Mouse (Mus musculus) gastrocnemius, postnatal 14 days (tissue): ENCODE measurements around the gene Sall1. TPM values are rescaled to one million over a fixed set of nuclear protein-coding genes. Genes with fewer than 3 reads are reported as not detected.

Experiments
- DNase-seq: peaks from one replicate; pipeline ENCODE4 v3.0.0; 2021; ENCODE audit warnings: mixed read lengths
- intact Hi-C: fragments of 180-260 bp; cut with DNase I; formaldehyde crosslinking; loops from one replicate; pipeline ENCODE4 v1.15.1; 2025; ENCODE audit warnings: low total_unique reads
- long read RNA-seq, 2 experiments: library from polyadenylated mRNA; stranded (forward); transcript quantifications; one replicate each; pipeline ENCODE4 v2.0.0; 2021
- total RNA-seq, 2 experiments: library from RNA; stranded (reverse); gene quantifications; 2 replicates each; pipeline ENCODE4 v1.2.3; 2021

Gene Sall1
- under 1 TPM in 1 of 2 experiments, not detected in 1; 0.08 TPM for total RNA-seq
- long read RNA-seq, experiment 1: 0 reads
- long read RNA-seq, experiment 2: 0 reads

DNA sequence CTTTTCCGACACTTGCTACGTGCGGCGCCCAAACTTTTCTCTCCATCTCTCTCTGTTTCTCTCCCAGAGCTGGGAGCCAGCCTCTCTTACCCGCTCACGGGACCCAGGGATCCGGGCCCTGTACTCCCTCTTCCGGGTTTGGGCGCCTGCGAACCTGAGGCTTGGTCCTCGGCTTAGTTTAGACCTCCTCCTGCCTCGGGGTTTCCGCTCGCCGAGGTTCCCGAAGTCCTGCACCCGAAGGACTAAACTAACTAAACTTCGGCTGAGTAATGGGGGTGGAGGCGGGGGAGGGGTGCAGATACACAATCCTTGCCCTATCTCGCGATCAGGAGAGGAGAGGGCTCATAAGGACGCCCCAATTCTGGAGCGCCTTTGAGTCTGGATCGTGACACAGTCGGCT lies at the start of gene Sall1:
Gene Sall1 (minus strand): TSS at position 223 of the 400 bp plus-strand sequence.
- intact Hi-C loops: no loop called here

DNA sequence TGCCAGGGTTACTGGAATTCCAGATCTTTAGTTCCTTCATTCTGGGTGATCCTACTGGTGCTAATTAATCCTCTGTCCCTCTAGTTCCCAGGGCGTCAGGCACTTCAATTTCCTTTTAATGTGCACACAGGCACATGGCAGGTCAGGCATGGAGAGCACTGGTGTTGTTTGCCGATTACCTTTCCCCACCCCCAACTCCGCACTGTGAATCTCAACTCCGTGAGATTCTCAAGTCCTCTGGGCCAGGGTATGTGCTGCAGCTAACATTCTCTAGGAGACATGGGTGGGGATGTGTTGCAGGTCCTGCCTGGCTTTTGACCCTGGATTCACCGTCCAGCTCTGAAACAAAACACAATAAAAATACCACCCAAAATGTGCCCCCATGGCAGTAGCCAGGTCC lies 46.0 kb upstream of the Sall1 start:
- DNase-seq: no peak
- intact Hi-C loops: no loop called here

More for the DNA sequence above, at the start of gene Sall1:
- no peak for DNase-seq

DNA sequence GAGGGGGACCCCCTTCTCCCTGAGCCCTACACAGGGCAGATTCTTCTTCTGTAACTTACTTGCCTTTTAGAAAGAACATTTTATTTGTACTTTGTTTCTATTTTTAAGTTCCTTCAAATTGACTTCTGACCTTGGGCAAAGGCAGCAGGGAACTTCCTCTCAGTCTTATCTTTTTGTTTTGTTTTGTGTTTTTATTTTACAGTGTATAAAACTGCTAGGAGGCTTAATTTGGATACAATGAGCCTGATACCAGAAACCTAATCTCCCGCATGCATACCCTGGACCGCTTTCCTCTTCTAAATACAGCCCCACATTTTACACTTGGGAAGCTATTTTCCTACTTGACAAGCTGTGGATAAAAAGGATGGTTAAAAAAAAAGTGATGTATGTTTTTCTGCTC lies 35.2 kb upstream of the Sall1 start:
- DNase-seq: no peak
- intact Hi-C loops: no loop called here

DNA sequence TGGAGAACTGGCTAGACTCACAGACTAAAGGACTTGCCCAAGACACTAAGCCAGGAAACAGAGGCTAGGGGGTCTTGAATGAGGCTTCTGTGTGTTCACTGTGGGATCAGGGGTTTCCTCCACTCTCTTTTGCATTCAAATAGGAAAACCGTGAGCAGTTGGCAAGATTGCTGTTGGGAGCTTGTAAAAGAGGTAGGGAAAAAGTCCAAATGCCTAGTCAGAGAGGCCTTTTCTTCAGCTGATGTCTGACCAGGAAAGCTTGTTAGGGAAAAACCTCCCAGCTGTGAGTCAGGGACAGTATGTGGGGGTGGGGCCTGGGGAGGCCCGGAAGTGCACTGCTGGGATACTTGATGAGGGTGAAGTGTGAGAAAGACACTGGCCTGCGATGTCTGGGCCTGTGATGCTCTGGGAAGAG lies 29.0 kb upstream of the Sall1 start:
- DNase-seq: no peak
- intact Hi-C loops: no loop called here

DNA sequence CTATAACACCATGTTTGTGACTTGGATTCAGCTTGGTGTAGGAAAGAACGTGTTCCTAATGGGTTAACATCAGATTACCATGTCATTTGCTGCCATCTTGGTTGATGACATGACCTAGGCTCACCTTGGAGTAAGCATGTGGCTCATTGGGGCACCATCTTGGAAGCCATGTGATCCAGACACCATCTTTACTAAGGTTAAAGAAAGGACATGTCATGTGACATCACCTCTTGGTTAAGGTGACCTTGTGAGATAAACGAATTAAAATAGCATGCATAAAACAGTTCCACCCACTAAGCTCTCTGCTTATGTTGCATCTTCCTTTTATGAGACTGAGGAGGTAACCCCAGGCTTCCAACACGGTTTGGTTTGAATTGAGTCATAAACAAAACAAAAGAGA lies 23.5 kb upstream of the Sall1 start:
- intact Hi-C loops: no loop called here
- no peak for DNase-seq

DNA sequence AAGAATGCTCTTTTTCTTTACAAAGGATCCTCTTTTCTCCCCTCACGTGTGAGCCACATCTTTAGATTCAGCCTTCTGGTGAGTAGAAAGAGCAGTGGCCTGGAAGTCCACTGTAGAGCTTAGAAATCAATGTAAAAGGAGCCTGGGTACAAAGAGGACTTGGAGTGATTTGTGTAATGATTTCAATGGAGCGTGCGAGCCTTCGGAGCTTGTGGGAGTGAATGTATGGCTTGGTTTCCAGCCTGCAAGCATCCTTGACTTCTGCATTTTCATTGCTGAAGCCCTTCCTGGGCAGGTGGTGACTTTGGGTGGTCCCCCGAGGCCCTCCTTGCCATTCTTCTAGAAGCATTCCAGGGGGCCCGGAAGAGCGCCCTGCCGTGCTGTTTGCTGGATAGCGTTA lies 20.1 kb upstream of the Sall1 start:
- DNase-seq: no peak
- intact Hi-C loops: no loop called here

DNA sequence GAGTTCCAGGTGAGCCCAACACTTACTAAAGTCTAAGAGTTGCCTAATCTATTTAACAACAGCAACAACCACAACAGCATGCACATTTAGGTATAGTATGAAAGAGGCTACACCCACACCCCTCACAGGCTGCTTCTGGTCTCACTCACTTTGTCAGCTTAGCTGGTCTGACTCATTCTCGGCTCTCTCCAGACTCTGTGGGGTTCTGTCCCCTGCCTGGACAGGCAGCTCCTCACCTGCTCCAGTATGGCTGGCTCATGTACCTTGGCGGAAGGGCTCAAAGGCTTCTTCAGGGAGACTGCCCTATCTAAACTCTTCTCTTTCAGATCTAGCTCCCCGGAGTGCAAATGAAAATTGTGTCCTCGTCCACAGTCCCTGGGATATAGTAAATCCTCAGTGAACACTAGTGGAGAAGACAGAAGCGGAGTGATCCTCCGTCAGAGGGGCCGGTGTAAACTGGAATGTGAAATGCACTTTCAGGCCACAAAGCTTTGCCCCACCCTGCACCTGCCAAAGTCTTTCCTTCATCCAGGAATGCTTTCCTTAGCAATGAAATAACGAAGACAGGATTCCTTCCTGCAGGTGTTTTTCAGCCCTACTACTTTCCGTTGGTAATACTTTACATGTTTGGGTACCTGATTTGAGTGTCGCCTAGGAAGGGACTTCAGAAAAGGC lies 19.5 kb upstream of the Sall1 start:
- DNase-seq: no peak
- intact Hi-C loops: no loop called here

DNA sequence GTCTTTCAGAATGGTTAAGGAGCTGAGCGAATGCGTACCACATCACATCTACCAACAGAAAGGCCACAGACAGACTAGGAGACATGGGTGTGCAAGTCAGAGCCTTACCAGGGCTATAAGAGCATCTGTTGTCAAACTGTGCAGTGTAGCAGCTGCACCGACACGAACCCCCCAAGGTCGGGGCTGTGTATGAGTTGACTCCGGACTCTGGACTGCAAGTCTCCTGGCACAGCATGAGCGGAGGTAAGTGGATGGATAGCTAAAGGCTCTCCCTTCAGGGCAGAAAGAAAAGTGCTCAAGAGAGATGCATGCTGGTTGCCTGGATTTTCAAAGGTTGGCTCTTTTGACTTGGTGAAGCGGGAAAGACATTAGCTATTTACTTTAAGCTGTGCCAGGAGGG lies 16.8 kb upstream of the Sall1 start:
- intact Hi-C loops: no loop called here
- no peak for DNase-seq

DNA sequence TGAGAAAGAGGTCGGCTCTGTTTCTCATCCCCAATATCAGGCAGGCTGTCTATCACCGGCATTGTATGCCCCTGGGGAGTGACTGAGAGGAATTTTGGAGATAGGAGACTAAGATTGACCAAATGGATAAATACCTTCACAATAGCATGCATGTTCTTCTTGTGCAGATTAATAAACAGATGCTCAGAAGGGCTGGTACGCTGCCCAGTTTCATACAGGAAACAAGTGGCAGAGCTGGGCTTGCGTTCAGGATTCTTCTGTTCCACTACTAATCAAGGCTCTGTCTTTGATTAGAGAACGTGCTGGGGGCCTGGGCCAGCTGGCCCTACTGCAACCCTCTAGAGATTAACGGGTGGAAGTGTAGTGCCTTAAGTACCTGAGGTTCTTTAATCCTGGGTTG lies 15.5 kb upstream of the Sall1 start:
- intact Hi-C loops: no loop called here
- DNase-seq: no peak

DNA sequence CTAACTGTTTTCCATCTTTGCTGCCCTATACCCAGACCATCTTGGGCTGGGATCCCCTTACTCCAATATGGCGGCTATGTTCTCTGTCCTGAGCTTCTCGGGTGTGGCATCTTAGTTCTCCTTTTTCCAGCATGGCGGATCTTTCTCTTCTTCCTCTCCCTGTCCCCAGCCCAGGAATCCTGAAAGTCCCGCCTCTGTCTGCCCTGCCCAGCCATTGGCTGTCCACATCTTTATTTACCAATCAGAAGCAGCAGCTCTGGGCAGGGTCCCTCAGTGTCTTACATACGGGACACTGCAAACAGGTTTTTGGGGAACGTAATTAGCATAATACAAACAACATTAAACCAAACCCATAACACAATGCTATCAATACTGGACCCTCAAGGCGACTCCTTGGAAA lies 8.9 kb upstream of the Sall1 start:
- intact Hi-C loops: no loop called here
- no peak for DNase-seq

DNA sequence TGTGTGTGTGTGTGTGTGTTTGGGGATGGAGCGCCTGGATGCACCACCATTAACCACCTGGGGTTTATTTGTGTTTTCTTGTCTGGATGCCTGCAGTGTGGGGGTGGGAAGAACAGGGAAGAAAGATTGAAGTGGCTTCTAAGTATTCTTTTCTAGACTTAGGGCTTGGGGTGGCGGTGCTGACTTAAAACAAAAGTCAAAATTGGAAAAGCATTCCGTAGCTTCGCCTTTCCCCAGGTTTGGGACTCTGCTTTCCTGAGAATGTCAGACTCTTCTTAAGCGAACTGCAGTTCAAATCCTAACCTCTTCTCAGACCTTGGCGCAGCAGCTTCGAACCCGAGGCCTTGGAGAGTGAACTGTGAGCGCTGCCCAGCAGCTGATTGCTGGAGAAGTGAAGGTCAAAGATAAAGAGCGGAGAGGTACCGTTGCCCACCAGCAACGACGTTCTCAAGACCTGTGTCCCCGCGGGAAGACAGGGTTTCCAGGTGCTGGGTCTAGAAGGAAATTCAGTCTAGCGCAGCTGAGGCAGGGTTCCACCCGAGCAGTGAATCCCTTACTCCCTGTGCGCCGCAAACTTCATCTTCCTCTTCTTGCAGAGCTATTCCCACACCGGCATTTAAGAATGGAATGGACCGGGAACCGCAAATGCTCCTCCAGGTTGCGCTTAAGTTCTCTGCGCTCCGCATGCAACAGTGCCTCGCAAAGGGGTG lies 2.8 kb upstream of the Sall1 start:
- intact Hi-C loops: no loop called here
- no peak for DNase-seq

DNA sequence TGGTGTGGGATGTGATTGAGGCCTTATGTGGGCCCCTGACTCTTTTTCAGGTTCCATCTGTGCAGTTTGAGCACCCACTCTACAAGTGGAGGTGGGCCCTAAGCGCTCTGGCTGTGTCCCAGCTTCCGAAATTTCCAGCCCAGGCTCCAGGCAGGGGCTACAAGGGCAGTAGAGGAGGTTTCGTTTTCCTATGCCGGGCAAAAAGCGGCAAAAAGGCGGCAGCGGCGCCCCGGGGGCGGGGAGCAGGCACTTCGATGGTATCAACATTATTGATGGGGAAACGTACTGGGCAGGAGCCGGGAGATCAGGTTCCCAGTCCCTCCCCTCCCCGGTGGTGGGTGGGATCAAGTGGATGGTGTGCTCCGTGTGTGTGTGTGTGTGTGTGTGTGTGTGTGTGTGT lies 2.3 kb upstream of the Sall1 start:
- intact Hi-C loops: no loop called here
- DNase-seq: no peak

DNA sequence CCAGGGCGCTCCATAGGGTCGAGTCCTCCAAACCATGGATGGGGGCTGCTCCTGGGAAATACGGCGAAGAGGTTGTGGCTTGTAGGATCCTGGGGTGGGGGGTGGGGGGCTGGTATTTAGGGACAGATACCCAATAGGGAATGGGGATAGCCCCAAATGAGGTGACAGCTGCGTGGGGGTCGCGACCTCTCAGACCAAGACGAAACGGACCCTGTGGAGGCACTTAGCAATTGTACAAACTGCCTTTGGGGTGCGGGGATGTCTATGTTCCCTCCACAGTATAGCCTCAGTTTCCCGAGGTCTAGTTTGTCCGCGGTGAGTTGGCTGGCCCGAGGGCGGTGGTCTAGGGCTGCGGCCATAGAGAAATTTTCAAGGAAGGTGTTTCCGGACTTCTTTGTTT lies 1.8 kb upstream of the Sall1 start:
- intact Hi-C loops: no loop called here
- DNase-seq: no peak

DNA sequence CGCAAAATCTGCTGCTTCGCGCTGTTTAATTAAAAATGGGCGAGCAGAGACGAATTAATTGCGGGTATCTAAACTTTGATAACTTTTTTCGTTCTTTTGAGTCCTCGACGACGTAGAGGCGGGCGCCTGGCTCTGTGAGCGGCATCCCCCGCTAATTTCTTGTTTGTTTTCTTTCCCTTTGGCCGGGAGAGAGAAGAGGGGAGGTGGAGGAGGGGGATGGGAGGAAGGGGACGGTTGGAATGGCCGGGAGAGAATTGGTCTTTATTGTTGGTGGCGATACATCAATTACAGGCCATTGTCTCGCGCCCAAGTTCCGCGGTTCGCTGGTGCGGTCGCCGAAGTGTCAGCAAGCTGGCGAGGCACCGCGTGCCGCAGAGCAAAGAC lies 1.2 kb upstream of the Sall1 start:
- DNase-seq: no peak
- intact Hi-C loops: no loop called here

DNA sequence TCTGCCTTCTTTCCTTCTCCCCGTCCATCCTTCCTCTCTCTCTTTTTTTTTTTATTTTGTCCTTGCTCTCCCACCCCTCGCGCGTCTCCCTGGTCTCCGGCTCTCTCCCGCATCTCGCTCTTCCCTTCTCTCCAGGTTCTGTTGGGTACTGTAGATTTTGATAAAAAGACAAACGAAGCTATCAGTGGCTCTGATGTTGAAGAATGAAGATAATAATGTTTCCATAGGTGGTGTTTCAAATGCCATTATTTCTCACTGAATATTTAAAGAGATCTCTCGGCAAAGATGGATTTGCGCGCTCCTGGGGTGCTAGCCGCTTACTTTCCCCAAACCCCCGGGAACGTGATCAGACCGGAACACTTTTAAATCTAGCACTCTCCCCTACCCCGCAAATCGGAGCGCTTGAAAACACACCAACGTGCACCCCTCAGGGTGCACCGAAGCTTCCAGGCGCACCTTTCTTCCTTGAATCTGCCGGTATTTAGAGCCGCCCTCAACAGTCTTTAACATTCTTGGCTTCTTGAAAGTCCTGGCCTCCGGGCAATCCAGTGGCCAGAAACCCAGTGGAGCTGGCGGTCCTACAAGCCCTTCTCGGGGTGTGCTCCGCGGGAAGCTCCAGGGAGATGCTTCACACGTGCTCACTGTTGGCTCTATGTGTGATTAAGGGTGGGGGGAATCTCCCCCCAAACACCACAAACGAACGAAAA lies 702 bp upstream of the Sall1 start:
- intact Hi-C loops: no loop called here
- DNase-seq: no peak

DNA sequence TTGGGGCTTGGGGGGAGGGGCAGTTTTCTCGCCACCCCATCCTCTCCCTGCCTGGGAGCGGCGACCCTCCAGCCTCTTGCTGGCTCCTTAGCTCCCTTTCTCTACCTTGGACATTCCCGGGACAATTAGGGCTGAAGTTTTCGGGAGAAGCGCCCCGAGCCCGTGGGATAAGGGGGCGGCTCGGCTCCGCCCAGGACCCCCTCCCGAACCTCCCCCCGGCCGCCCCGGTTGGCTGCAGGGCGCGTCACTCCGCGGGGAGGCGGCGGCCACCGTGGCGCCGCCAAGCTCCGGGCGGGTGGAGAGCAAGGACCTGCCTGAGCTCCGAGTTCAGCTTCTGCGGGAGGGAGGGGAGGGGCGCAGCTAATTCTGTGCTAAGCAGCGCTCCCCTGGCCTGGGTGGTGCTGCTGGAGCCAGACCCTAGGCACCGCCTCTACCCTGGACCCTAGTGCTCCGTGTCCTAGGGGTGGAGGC lies 556 bp downstream of the Sall1 start:
- intact Hi-C loops: no loop called here

DNA sequence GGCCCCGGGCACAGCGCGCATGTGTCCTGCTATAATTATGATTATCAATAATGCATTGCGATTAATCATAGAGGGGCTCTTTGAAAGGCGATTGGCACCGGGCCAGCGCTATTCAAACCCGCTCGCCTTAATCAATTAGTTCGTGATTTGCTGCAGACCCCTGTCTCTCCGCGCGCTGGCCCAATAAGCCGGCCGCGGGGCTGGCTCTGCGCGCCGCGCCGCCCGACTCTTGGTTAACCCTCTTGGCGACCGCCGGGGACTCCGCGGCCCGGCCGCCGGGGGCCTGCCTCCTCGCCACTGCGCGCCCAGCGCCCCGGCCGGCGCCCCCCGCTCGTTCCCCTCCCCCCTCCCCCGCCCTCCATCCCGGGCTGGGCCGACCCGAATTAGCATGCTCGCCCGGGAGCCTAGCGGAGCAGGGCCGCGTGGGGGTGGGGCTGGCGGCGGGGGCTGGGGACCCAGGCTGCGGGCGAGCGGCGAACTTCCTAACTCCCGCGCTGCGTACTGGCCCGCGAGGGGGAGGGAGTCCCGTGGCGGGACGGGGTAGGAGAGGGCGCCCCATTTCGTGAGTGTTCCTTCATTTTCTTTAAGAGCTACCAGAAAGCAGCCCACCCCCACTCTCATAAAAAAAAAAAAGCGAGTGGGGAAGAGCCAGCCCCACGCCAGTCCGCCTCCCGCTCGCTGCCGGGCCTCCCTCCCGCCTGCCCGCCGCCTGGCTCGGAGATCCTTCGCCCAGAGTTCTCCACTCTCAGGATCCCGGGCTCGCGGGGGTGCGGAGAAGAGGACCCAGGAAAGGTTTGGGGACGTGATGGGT lies 1.2 kb downstream of the Sall1 start:
- DNase-seq: peak; percentile 35
- intact Hi-C loops: no loop called here

More for the DNA sequence above, 556 bp downstream of the Sall1 start:
- no peak for DNase-seq

DNA sequence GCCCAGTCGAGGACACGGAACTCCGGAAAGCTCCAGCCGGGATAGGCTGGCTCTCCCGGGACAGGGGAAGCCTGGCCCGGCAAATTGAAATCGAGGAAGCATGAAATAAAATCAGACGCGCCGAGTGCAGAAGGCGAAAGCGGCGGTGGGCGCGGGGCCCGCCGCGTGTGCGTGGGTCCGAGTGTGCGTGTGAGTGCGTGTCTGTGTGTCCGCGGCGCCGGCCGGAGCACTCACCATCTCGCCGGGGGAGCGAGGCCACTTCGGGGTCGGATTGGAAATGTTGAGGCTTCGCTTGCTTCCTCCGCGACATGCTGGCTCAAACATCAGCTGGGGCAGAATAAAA lies 1.9 kb downstream of the Sall1 start:
- DNase-seq: no peak
- intact Hi-C loops: no loop called here

DNA sequence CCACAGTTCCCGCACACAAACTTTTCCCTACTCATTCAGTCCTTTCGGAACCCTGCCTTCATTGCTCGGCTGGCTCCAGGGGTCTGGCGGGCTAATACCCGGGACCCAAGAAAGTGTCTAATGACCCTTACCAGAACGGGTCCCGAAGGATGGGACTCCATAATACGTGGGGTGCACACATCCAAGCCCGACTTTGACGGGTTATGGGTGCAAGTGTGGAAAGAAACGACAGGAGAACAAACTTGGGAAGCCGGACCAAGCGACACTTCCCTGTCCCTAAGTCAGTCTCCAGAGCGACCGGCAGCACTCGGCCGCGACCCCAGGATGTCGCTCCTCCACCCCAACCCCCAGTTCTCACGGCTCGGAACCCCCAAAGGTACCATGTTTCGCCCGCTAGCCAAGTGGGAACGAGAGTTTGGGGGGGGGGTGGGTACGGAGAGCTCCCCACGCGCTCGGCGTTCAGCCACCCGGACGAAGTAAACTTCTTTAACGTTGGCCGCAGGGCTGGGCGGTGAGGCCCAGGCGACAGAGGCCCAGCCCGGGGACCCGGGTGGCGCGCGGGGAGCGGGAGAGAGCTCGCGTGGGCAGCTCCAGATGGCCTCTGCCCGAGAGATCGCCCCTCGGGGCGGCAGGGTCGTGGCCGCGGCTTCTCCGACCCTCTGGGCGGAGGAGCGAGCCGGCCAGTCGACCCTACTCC lies 2.4 kb downstream of the Sall1 start:
- DNase-seq: no peak
- intact Hi-C loops: no loop called here
